Comparison of ENCODE assay signal across 13 mouse cellular contexts in the genomic region with DNA sequence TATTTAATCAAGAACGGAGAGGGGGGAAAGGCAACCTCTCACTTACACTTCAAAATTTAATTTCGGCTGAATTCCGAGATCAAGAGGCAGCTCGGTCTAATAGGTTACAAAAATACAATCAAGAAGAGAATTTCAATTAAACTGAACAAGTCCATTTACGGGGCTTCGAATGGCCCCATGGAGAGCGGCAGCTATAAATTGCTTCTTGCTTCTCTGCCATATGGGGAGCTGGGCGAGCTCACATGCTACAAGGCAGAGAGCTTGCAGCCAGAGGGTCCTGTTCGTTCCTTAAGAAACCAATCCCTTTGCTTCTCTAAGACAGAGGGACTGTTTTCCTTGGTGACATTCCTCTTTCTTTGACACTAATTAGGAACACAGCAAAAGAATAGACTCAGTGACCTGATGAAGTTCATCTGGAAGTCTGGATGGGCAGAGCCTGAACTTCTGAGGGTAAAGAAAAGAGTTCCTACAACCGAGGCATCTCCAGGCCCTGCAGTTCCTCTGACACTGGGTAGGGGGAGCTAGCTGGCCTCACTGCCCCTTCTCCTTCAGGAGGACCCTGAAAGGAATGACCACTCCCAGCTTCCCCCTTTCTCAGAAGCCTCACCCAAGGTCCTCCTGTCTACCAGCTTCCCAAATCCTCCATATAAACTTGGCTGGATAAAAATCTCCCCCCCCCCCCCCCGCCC. TPM values are rescaled to one million over a fixed set of nuclear protein-coding genes. Genes with fewer than 3 reads are reported as not detected.
DNase-seq lines count a peak whose midpoint lies in the region; ATAC-seq and TF ChIP-seq lines count a peak whose summit lies in the region.
"Had no signal": no experiment of that assay in that cellular context is flagged by ENCODE, and none has a peak within 500 bp of the region (broad histone marks: within the 10 kb centered on the region; RNA-seq: fewer than 3 reads in every experiment).

No protein-coding gene starts in this region.

- H3K27ac ChIP-seq in left cerebral cortex, adult 2 months = no peak overlapping the region
- H3K27ac ChIP-seq in hindbrain, embryonic 11.5 days (ENCODE audit: low read depth, low read length) = no peak overlapping the region
- 0 out of 2 replicates have a peak overlapping the region, but pooled peaks have one; percentile 21 for H3K27ac ChIP-seq in neural tube, embryonic 12.5 days
- H3K27ac ChIP-seq: embryonic facial prominence, embryonic 13.5 days; macrophage had no signal

- no peak overlapping the region for H3K9ac ChIP-seq in hindbrain, embryonic 11.5 days (ENCODE audit: low read depth, low read length)
- no peak overlapping the region for H3K9ac ChIP-seq in neural tube, embryonic 12.5 days
- H3K9ac ChIP-seq: embryonic facial prominence, embryonic 13.5 days had no signal

- intact Hi-C loops in left cerebral cortex, adult 2 months (cut with DNase I) = loop anchor here (10.0 kb wide), 1 partner anchor 603 kb away; no protein-coding TSS in a partner anchor
- intact Hi-C loops in left cerebral cortex, postnatal 10 days (cut with DNase I) = no loop called here

- no peak overlapping the region for H3K4me3 ChIP-seq in left cerebral cortex, adult 2 months
- no peak overlapping the region for H3K4me3 ChIP-seq in hindbrain, embryonic 11.5 days (ENCODE audit: low read depth, low read length)
- H3K4me3 ChIP-seq in neural tube, embryonic 12.5 days = no peak overlapping the region
- H3K4me3 ChIP-seq: embryonic facial prominence, embryonic 13.5 days had no signal

- no peak for DNase-seq in left cerebral cortex, adult 2 months (ENCODE audit: extremely low spot score in 1 of 2, low spot score in 2 of 2)
- no peak for DNase-seq in left cerebral cortex, postnatal 10 days (ENCODE audit: extremely low spot score in 1 of 2, low spot score in 2 of 2)
- peak; percentile 60 for DNase-seq in embryo, embryonic 10.5 days (ENCODE audit: low spot score)
- peak; percentile 55 for DNase-seq in hindbrain, embryonic 11.5 days (ENCODE audit: low spot score)
- DNase-seq in layer of hippocampus, postnatal 10 days (ENCODE audit: low spot score in 2 of 2) = no peak
- DNase-seq in yolk sac, embryonic 10.5 days (ENCODE audit: low spot score) = no peak
- DNase-seq in thymus, postnatal 0 days (ENCODE audit: low spot score) = no peak
- DNase-seq: right cerebral cortex, adult 18-20 months; thymus, adult 2 months had no signal

- H3K27me3 ChIP-seq in hindbrain, embryonic 11.5 days (ENCODE audit: control insufficient read depth, insufficient read depth, low read length) = no peaks in the 10 kb centered on the region
- H3K27me3 ChIP-seq in neural tube, embryonic 12.5 days (replicated peaks) = no peaks in the 10 kb centered on the region
- H3K27me3 ChIP-seq: embryonic facial prominence, embryonic 13.5 days had no signal

- ATAC-seq in hindbrain, embryonic 11.5 days (ENCODE audit: low FRiP score) = no peak
- ATAC-seq in neural tube, embryonic 12.5 days (ENCODE audit: low FRiP score, low read depth) = no peak

- no peaks in the 10 kb centered on the region for H3K4me1 ChIP-seq in hindbrain, embryonic 11.5 days (replicated peaks; ENCODE audit: control insufficient read depth, insufficient read depth, low read length)
- peaks cover 19% of the 10 kb centered on the region for H3K4me1 ChIP-seq in neural tube, embryonic 12.5 days
- H3K4me1 ChIP-seq: embryonic facial prominence, embryonic 13.5 days had no signal

- peaks cover 8% of the 10 kb centered on the region for H3K36me3 ChIP-seq in hindbrain, embryonic 11.5 days (ENCODE audit: control insufficient read depth, insufficient read depth, low read length)
- peaks cover 33% of the 10 kb centered on the region for H3K36me3 ChIP-seq in neural tube, embryonic 12.5 days
- H3K36me3 ChIP-seq: embryonic facial prominence, embryonic 13.5 days; G1E had no signal

- no peaks in the 10 kb centered on the region for H3K9me3 ChIP-seq in hindbrain, embryonic 11.5 days (ENCODE audit: control insufficient read depth, low read length)
- H3K9me3 ChIP-seq in neural tube, embryonic 12.5 days = peaks cover 12% of the 10 kb centered on the region; the same call in 1 of the 2 replicates
- H3K9me3 ChIP-seq: embryonic facial prominence, embryonic 13.5 days had no signal

- no peak overlapping the region for H3K4me2 ChIP-seq in hindbrain, embryonic 11.5 days (replicated peaks; ENCODE audit: low read depth, low read length)
- no peak overlapping the region for H3K4me2 ChIP-seq in neural tube, embryonic 12.5 days (replicated peaks)
- H3K4me2 ChIP-seq: embryonic facial prominence, embryonic 13.5 days had no signal

- WGBS in hindbrain, embryonic 11.5 days = 49% methylated on average over 11 of the region's 11 CpGs
- WGBS in neural tube, embryonic 12.5 days = 22% methylated on average over 11 of the region's 11 CpGs

- peak; percentile 47 for TF ChIP-seq CTCF in left cerebral cortex, adult 2 months (IDR thresholded peaks at IDR 0.05)

RNA-seq across cellular contexts. Expression of gene Hspb8, which starts 38.8 kb away (rescaled TPM):
- total RNA-seq in left cerebral cortex, adult 2 months (2021) = 10 to 100 TPM; 11.0 to 12.6 TPM
- total RNA-seq in left cerebral cortex, postnatal 10 days (2021) = 1 to 10 TPM; 4.1 to 6.3 TPM
- 6.5 and 7.5 TPM in 2 replicates for polyA plus RNA-seq in hindbrain, embryonic 11.5 days (2014; fragmentation: Nextera tagmentation; extraction: Ambion mirVana)
- polyA plus RNA-seq in neural tube, embryonic 12.5 days (2016; fragmentation: Nextera tagmentation; extraction: Ambion mirVana) = 4.4 and 5.4 TPM in 2 replicates
- total RNA-seq in layer of hippocampus, postnatal 10 days (2021) = 1 to 10 TPM; 7.3 to 9.1 TPM
- polyA plus RNA-seq in thymus, postnatal 0 days (2015; fragmentation: Nextera tagmentation; extraction: Ambion mirVana) = 13.8 and 14.4 TPM in 2 replicates
- polyA plus RNA-seq: G1E had no signal

Comparison
In these comparisons a context has a peak if more than half of its experiments do, and no peak if none do; other contexts are left out.
1. DNase-seq: peak in embryo, embryonic 10.5 days (single experiment) and hindbrain, embryonic 11.5 days (single experiment); none in left cerebral cortex, adult 2 months (0 of 2), left cerebral cortex, postnatal 10 days (0 of 2), layer of hippocampus, postnatal 10 days (0 of 2), yolk sac, embryonic 10.5 days (single experiment) and thymus, postnatal 0 days (single experiment).